Mouse (Mus musculus): ENCODE data around the gene Gramd1c. TPM values are rescaled to one million over a fixed set of nuclear protein-coding genes. Genes with fewer than 3 reads are reported as not detected.

Gene Gramd1c
- 1 to 10 TPM; 5.8 to 6.2 TPM for total RNA-seq (2021)
- long read RNA-seq, partial matches to known transcripts: 0 of 2 reads
- long read RNA-seq, other reads (novel, unspliced or antisense): 2 of 2 reads

- DNase-seq (ENCODE audit: low spot score in 2 of 2): peak; percentile 71 to 78
Observed at GRCm38 (mm10) chr16:44063025-44063894, at the start of gene Gramd1c. TSS of gene Gramd1c (minus strand) at chr16:44063345.

- peak; percentile 44 to 45 for DNase-seq (ENCODE audit: low spot score in 2 of 2)
Observed at GRCm38 (mm10) chr16:44109002-44109401, 45.9 kb upstream of the Gramd1c start.

GRCm38 (mm10) chr16:44105211-44105610, 42.1 kb upstream of the Gramd1c start:
- DNase-seq (ENCODE audit: low spot score in 2 of 2): no peak

- DNase-seq (ENCODE audit: low spot score in 2 of 2): no peak
Observed at GRCm38 (mm10) chr16:44103806-44104766, 40.9 kb upstream of the Gramd1c start.

- no peak for DNase-seq (ENCODE audit: low spot score in 2 of 2)
Observed at GRCm38 (mm10) chr16:44102925-44103324, 39.8 kb upstream of the Gramd1c start.

GRCm38 (mm10) chr16:44101181-44101710, 38.1 kb upstream of the Gramd1c start:
- DNase-seq (ENCODE audit: low spot score in 2 of 2): no peak

GRCm38 (mm10) chr16:44099377-44099776, 36.2 kb upstream of the Gramd1c start:
- DNase-seq (ENCODE audit: low spot score in 2 of 2): no peak

GRCm38 (mm10) chr16:44087650-44088049, 24.5 kb upstream of the Gramd1c start:
- DNase-seq (ENCODE audit: low spot score in 2 of 2): no peak

GRCm38 (mm10) chr16:44061341-44061740, 1.8 kb downstream of the Gramd1c start:
- no peak for DNase-seq (ENCODE audit: low spot score in 2 of 2)

GRCm38 (mm10) chr16:44060604-44061286, 2.4 kb downstream of the Gramd1c start:
- no peak for DNase-seq (ENCODE audit: low spot score in 2 of 2)

- DNase-seq (ENCODE audit: low spot score in 2 of 2): peak; percentile 87 to 88
Observed at GRCm38 (mm10) chr16:44058745-44059144, 4.4 kb downstream of the Gramd1c start.

GRCm38 (mm10) chr16:44055766-44056165, 7.4 kb downstream of the Gramd1c start:
- DNase-seq (ENCODE audit: low spot score in 2 of 2): no peak

GRCm38 (mm10) chr16:44053265-44053664, 9.9 kb downstream of the Gramd1c start:
- DNase-seq (ENCODE audit: low spot score in 2 of 2): no peak

- no peak for DNase-seq (ENCODE audit: low spot score in 2 of 2)
Observed at GRCm38 (mm10) chr16:44052390-44052789, 10.8 kb downstream of the Gramd1c start.

- DNase-seq (ENCODE audit: low spot score in 2 of 2): no peak
Observed at GRCm38 (mm10) chr16:44050139-44050538, 13.0 kb downstream of the Gramd1c start.

GRCm38 (mm10) chr16:44039112-44039511, 24.0 kb downstream of the Gramd1c start:
- no peak for DNase-seq (ENCODE audit: low spot score in 2 of 2)

GRCm38 (mm10) chr16:44035221-44035620, 27.9 kb downstream of the Gramd1c start:
- no peak for DNase-seq (ENCODE audit: low spot score in 2 of 2)

- no peak for DNase-seq (ENCODE audit: low spot score in 2 of 2)
Observed at GRCm38 (mm10) chr16:44033365-44033764, 29.8 kb downstream of the Gramd1c start.

- no peak for DNase-seq (ENCODE audit: low spot score in 2 of 2)
Observed at GRCm38 (mm10) chr16:44029273-44029672, 33.9 kb downstream of the Gramd1c start.

GRCm38 (mm10) chr16:44026822-44027221, 36.3 kb downstream of the Gramd1c start:
- DNase-seq (ENCODE audit: low spot score in 2 of 2): no peak

- DNase-seq (ENCODE audit: low spot score in 2 of 2): no peak
Observed at GRCm38 (mm10) chr16:44026210-44026609, 36.9 kb downstream of the Gramd1c start.

Measured in layer of hippocampus, postnatal 10 days (tissue).